Mouse (Mus musculus): Measurements from ENCODE around the gene Tnfsfm13. TPM values are rescaled to one million over a fixed set of nuclear protein-coding genes. Genes with fewer than 3 reads are reported as not detected.

The Tnfsfm13 gene
- polyA plus RNA-seq, 1 experiment, result 1.6 TPM

GRCm38 (mm10) chr11:69665961-69666664 is 29.8 kb downstream of the Tnfsfm13 start, which contains the start of gene Cd68:
TSS of gene Cd68 (minus strand) at chr11:69666153.
- H3ac ChIP-seq (ENCODE audit: control insufficient read depth, insufficient read length), result no peak within 1 kb of the TSS
- H3K4me3 ChIP-seq, result no peak within 1 kb of the TSS
- no peak within 1 kb of the TSS for H3K4me2 ChIP-seq (ENCODE audit: low read depth)
- H3K27me3 ChIP-seq (ENCODE audit: control insufficient read depth, insufficient read depth, insufficient read length), result no peaks in the 10 kb centered on the region
- peaks cover 35% of the 10 kb centered on the region for H3K79me2 ChIP-seq (ENCODE audit: control insufficient read depth, insufficient read depth)
- TF ChIP-seq USF1 (IDR thresholded peaks at IDR 0.05; ENCODE audit: low read depth) (no peak), MYOG (IDR thresholded peaks at IDR 0.05; ENCODE audit: control insufficient read depth in 1 of 3, insufficient read depth in 1 of 3, insufficient read length in 2 of 3, low read depth in 2 of 3) (no peak), TCF3 (IDR thresholded peaks at IDR 0.05; ENCODE audit: insufficient read length, low read depth) (no peak), E2F4 (IDR thresholded peaks at IDR 0.05; ENCODE audit: insufficient read depth) (no peak), REST (IDR thresholded peaks at IDR 0.05; ENCODE audit: insufficient read depth, insufficient read length) (no peak), SRF (IDR thresholded peaks at IDR 0.05; ENCODE audit: control insufficient read depth, insufficient read length, low read depth) (no peak), CEBPB (IDR thresholded peaks at IDR 0.05; ENCODE audit: insufficient read depth, poor library complexity, severe bottlenecking) (no peak), POLR2AphosphoS2 (IDR thresholded peaks at IDR 0.05; ENCODE audit: insufficient read length, low read depth) (peak; percentile 81), POLR2A (IDR thresholded peaks at IDR 0.05; ENCODE audit: insufficient read length, low read depth) (peak; percentile 11)
- H3K36me3 ChIP-seq (ENCODE audit: control insufficient read depth, insufficient read depth), result peaks cover 53% of the 10 kb centered on the region

DNA sequence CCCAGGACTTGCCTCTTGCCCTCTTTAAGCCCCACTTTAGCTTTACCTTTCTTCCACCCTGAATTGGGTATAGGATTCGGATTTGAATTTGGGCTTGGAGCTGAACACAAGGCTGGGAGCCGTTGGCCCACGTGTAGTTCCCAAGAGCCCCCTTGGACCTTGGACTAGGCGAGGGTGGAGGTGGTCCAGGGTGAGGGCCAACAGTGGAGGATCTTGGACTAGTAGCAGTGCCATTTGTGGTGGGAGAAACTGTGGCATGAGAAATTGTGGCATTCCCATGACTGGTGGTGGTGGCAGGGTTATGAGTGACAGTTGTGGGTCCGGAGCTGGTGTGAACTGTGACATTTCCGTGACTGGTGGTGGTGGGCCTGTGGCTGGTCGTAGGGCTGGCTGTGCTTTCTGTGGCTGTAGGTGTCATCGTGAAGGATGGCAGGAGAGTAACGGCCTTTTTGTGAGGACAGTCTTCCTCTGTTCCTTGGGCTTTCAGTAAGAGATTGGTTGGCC is 30.4 kb downstream of the Tnfsfm13 start:
- TF ChIP-seq POLR2AphosphoS2 (IDR thresholded peaks at IDR 0.05; ENCODE audit: insufficient read length, low read depth) (peak; percentile 99), POLR2A (IDR thresholded peaks at IDR 0.05; ENCODE audit: insufficient read length, low read depth) (peak; percentile 58), MYOG (IDR thresholded peaks at IDR 0.05; ENCODE audit: control insufficient read depth in 1 of 3, insufficient read depth in 1 of 3, insufficient read length in 2 of 3, low read depth in 2 of 3) (no peak)
- no peaks in the 10 kb centered on the region for H3K27me3 ChIP-seq (ENCODE audit: control insufficient read depth, insufficient read depth, insufficient read length)
- H3K36me3 ChIP-seq (ENCODE audit: control insufficient read depth, insufficient read depth), result peaks cover 48% of the 10 kb centered on the region
- H3ac ChIP-seq (ENCODE audit: control insufficient read depth, insufficient read length), result no peak overlapping the region
- H3K4me3 ChIP-seq, result no peak overlapping the region
- no peak overlapping the region for H3K4me2 ChIP-seq (ENCODE audit: low read depth)
- peaks cover 35% of the 10 kb centered on the region for H3K79me2 ChIP-seq (ENCODE audit: control insufficient read depth, insufficient read depth)

GRCm38 (mm10) chr11:69664841-69665240 is 31.1 kb downstream of the Tnfsfm13 start:
- Histone ChIP-seq H3K27me3 (ENCODE audit: control insufficient read depth, insufficient read depth, insufficient read length) (no peaks in the 10 kb centered on the region), H3K36me3 (ENCODE audit: control insufficient read depth, insufficient read depth) (peaks cover 41% of the 10 kb centered on the region), H3ac (ENCODE audit: control insufficient read depth, insufficient read length) (no peak overlapping the region), H3K4me2 (ENCODE audit: low read depth) (no peak overlapping the region), H3K79me2 (ENCODE audit: control insufficient read depth, insufficient read depth) (peaks cover 35% of the 10 kb centered on the region), H3K4me3 (no peak overlapping the region)
- no peak for TF ChIP-seq MAX (IDR thresholded peaks at IDR 0.05; ENCODE audit: low read depth)
- TF ChIP-seq MYOG (IDR thresholded peaks at IDR 0.05; ENCODE audit: control insufficient read depth in 1 of 3, insufficient read depth in 1 of 3, insufficient read length in 2 of 3, low read depth in 2 of 3), result no peak
- no peak for TF ChIP-seq E2F4 (IDR thresholded peaks at IDR 0.05; ENCODE audit: insufficient read depth)
- TF ChIP-seq POLR2AphosphoS2 (IDR thresholded peaks at IDR 0.05; ENCODE audit: insufficient read length, low read depth), result no peak
- TF ChIP-seq CEBPB (IDR thresholded peaks at IDR 0.05; ENCODE audit: insufficient read depth, poor library complexity, severe bottlenecking), result no peak
- TF ChIP-seq SRF (IDR thresholded peaks at IDR 0.05; ENCODE audit: control insufficient read depth, insufficient read length, low read depth), result no peak
- no peak for TF ChIP-seq REST (IDR thresholded peaks at IDR 0.05; ENCODE audit: insufficient read depth, insufficient read length)
- TF ChIP-seq TCF12 (IDR thresholded peaks at IDR 0.05; ENCODE audit: insufficient read depth, poor library complexity, severe bottlenecking), result no peak
- no peak for TF ChIP-seq POLR2A (IDR thresholded peaks at IDR 0.05; ENCODE audit: insufficient read length, low read depth)
- TF ChIP-seq MYOD1 (IDR thresholded peaks at IDR 0.05; ENCODE audit: control insufficient read depth in 1 of 3, insufficient read length in 2 of 3, low read depth in 2 of 3), result no peak
- no peak for TF ChIP-seq USF1 (IDR thresholded peaks at IDR 0.05; ENCODE audit: low read depth)
- TF ChIP-seq TCF3 (IDR thresholded peaks at IDR 0.05; ENCODE audit: insufficient read length, low read depth), result no peak

DNA sequence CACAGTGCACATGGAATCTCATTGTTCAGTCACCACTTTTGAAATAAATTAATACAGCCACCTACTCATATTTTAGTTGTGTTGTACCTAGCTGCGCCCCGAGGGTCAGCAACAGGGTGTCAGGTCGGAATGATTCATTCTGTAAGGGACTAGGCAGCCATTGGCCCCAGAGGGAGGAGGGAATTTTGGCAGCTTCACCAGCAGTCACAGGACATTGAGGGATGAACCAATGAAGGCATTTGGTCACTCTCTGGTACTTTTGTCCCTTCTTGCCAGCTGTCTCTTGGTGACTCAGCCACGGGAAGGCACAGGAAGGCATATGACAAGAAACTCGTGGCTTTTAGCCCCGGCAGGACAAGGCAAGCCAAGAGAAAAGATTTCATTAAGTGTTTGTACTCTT is 32.1 kb downstream of the Tnfsfm13 start:
- peaks cover 27% of the 10 kb centered on the region for H3K79me2 ChIP-seq (ENCODE audit: control insufficient read depth, insufficient read depth)
- H3K27me3 ChIP-seq (ENCODE audit: control insufficient read depth, insufficient read depth, insufficient read length), result no peaks in the 10 kb centered on the region
- H3K4me3 ChIP-seq, result no peak overlapping the region
- peak in 2 of 3 experiments; percentile 60 for TF ChIP-seq MYOD1 (IDR thresholded peaks at IDR 0.05; ENCODE audit: control insufficient read depth in 1 of 3, insufficient read length in 2 of 3, low read depth in 2 of 3)
- no peak for TF ChIP-seq E2F4 (IDR thresholded peaks at IDR 0.05; ENCODE audit: insufficient read depth)
- TF ChIP-seq USF1 (IDR thresholded peaks at IDR 0.05; ENCODE audit: low read depth), result no peak
- TF ChIP-seq REST (IDR thresholded peaks at IDR 0.05; ENCODE audit: insufficient read depth, insufficient read length), result no peak
- peak in 2 of 3 experiments; percentile 62 to 76 for TF ChIP-seq MYOG (IDR thresholded peaks at IDR 0.05; ENCODE audit: control insufficient read depth in 1 of 3, insufficient read depth in 1 of 3, insufficient read length in 2 of 3, low read depth in 2 of 3)
- no peak for TF ChIP-seq TCF3 (IDR thresholded peaks at IDR 0.05; ENCODE audit: insufficient read length, low read depth)
- no peak for TF ChIP-seq SRF (IDR thresholded peaks at IDR 0.05; ENCODE audit: control insufficient read depth, insufficient read length, low read depth)
- no peak for TF ChIP-seq CEBPB (IDR thresholded peaks at IDR 0.05; ENCODE audit: insufficient read depth, poor library complexity, severe bottlenecking)
- peak; percentile 59 for TF ChIP-seq POLR2AphosphoS2 (IDR thresholded peaks at IDR 0.05; ENCODE audit: insufficient read length, low read depth)
- TF ChIP-seq TCF12 (IDR thresholded peaks at IDR 0.05; ENCODE audit: insufficient read depth, poor library complexity, severe bottlenecking), result no peak
- no peak for TF ChIP-seq POLR2A (IDR thresholded peaks at IDR 0.05; ENCODE audit: insufficient read length, low read depth)
- no peak for TF ChIP-seq MAX (IDR thresholded peaks at IDR 0.05; ENCODE audit: low read depth)
- no peak overlapping the region for H3ac ChIP-seq (ENCODE audit: control insufficient read depth, insufficient read length)
- peaks cover 31% of the 10 kb centered on the region for H3K36me3 ChIP-seq (ENCODE audit: control insufficient read depth, insufficient read depth)
- peak overlapping the region; percentile 35 for H3K4me2 ChIP-seq (ENCODE audit: low read depth)
